Mouse (Mus musculus) CH12.LX (cell line): ENCODE results near the gene Kcnma1.

Source experiments
- CTCF ChIP-seq, 2 experiments: IDR thresholded peaks in 1 of 2; conservative IDR thresholded peaks in 1 of 2; 2 replicates each; pipeline ENCODE4 v1.5.1; 2011 to 2012; ENCODE audit warnings: low read depth in 2 of 2, low read length in 2 of 2, improper control_type of control experiment in 1 of 2, inconsistent platforms in 1 of 2, mild to moderate bottlenecking in 1 of 2, moderate library complexity in 1 of 2
- JUND ChIP-seq: conservative IDR thresholded peaks from 2 replicates; pipeline ENCODE4 v1.6.1; 2011; ENCODE audit warnings: low read depth, low read length, improper control_type of control experiment
- RCOR1 ChIP-seq: conservative IDR thresholded peaks from 2 replicates; pipeline ENCODE4 v1.6.1; 2012; ENCODE audit warnings: low read depth, mild to moderate bottlenecking, inconsistent platforms, low read length, improper control_type of control experiment
- ZKSCAN1 ChIP-seq: IDR thresholded peaks from 2 replicates; pipeline ENCODE4 v1.6.1; 2012; ENCODE audit warnings: low read depth, inconsistent platforms, low read length, improper control_type of control experiment, borderline replicate concordance

- TF ChIP-seq CTCF (conservative IDR thresholded peaks at IDR 0.05 in 1 of 2, IDR thresholded peaks at IDR 0.05 in 1 of 2; ENCODE audit: low read depth in 2 of 2, low read length in 2 of 2) (no peak), RCOR1 (no peak), ZKSCAN1 (no peak), JUND (no peak)
Observed at GRCm38 (mm10) chr14:23718667-23719066, 295.6 kb downstream of the Kcnma1 start.
